In genomic region chr3:101343199-101343924, GRCm38 (mm10) we compare ENCODE assay signal across 11 mouse cellular contexts. TPM values are rescaled to one million over a fixed set of nuclear protein-coding genes. Genes with fewer than 3 reads are reported as not detected.
DNase-seq lines count a peak whose midpoint lies in the region; ATAC-seq and TF ChIP-seq lines count a peak whose summit lies in the region.
"Had no signal": no experiment of that assay in that cellular context is flagged by ENCODE, and none has a peak within 500 bp of the region (broad histone marks: within the 10 kb centered on the region; RNA-seq: fewer than 3 reads in every experiment).

No protein-coding gene starts in this region.

- H3K9ac ChIP-seq in midbrain, embryonic 12.5 days (replicated peaks), result no peak overlapping the region
- H3K9ac ChIP-seq in hindbrain, embryonic 16.5 days (ENCODE audit: low read depth, low read length), result no peak overlapping the region
- no peak overlapping the region for H3K9ac ChIP-seq in midbrain, postnatal 0 days (replicated peaks; ENCODE audit: low read length, poor library complexity, severe bottlenecking)
- H3K9ac ChIP-seq: limb, embryonic 15.5 days had no signal

- H3K36me3 ChIP-seq in midbrain, embryonic 12.5 days, result no peaks in the 10 kb centered on the region
- H3K36me3 ChIP-seq in midbrain, embryonic 10.5 days, result no peaks in the 10 kb centered on the region
- no peaks in the 10 kb centered on the region for H3K36me3 ChIP-seq in hindbrain, embryonic 16.5 days (ENCODE audit: control insufficient read depth, insufficient read depth, low read length)
- no peaks in the 10 kb centered on the region for H3K36me3 ChIP-seq in midbrain, postnatal 0 days (ENCODE audit: insufficient read depth, low read length)
- H3K36me3 ChIP-seq: limb, embryonic 15.5 days had no signal

- H3K4me2 ChIP-seq in midbrain, embryonic 12.5 days (replicated peaks), result no peak overlapping the region
- H3K4me2 ChIP-seq in hindbrain, embryonic 16.5 days (ENCODE audit: low read length), result no peak overlapping the region
- no peak overlapping the region for H3K4me2 ChIP-seq in midbrain, postnatal 0 days (ENCODE audit: low read depth, low read length, poor library complexity, severe bottlenecking)
- H3K4me2 ChIP-seq: limb, embryonic 15.5 days had no signal

- peak; percentile 38 for DNase-seq in adrenal gland, postnatal 14 days
- no peak for DNase-seq in adrenal gland, postnatal 25 days
- no peak for DNase-seq in midbrain, embryonic 10.5 days (ENCODE audit: low spot score)
- peak; percentile 81 for DNase-seq in midbrain, postnatal 0 days (ENCODE audit: low spot score)
- DNase-seq in ovary, adult 18-20 months (ENCODE audit: low spot score), result no peak
- DNase-seq in thymus, postnatal 4 days, result no peak
- DNase-seq: lung, postnatal 10 days had no signal

- no peak overlapping the region for H3K4me3 ChIP-seq in midbrain, embryonic 12.5 days
- H3K4me3 ChIP-seq in midbrain, embryonic 10.5 days, result no peak overlapping the region
- no peak overlapping the region for H3K4me3 ChIP-seq in hindbrain, embryonic 16.5 days (ENCODE audit: low read length)
- H3K4me3 ChIP-seq in midbrain, postnatal 0 days (ENCODE audit: low read depth, low read length), result no peak overlapping the region
- H3K4me3 ChIP-seq: limb, embryonic 15.5 days had no signal

- H3K27ac ChIP-seq in midbrain, embryonic 12.5 days (replicated peaks), result 0 out of 2 replicates have a peak overlapping the region, but pooled peaks have one; percentile 35
- no peak overlapping the region for H3K27ac ChIP-seq in midbrain, embryonic 10.5 days (replicated peaks)
- peak overlapping the region; percentile 70 for H3K27ac ChIP-seq in hindbrain, embryonic 16.5 days (ENCODE audit: low read depth, low read length)
- peak overlapping the region; percentile 34 for H3K27ac ChIP-seq in midbrain, postnatal 0 days (ENCODE audit: low read depth, low read length)
- H3K27ac ChIP-seq: limb, embryonic 15.5 days had no signal

- peaks cover 9% of the 10 kb centered on the region; the same call in 1 of the 2 replicates for H3K4me1 ChIP-seq in midbrain, embryonic 12.5 days
- peaks cover 4% of the 10 kb centered on the region; the same call in 1 of the 2 replicates for H3K4me1 ChIP-seq in midbrain, embryonic 10.5 days
- peaks cover 14% of the 10 kb centered on the region for H3K4me1 ChIP-seq in hindbrain, embryonic 16.5 days (ENCODE audit: control insufficient read depth, insufficient read depth, low read depth, low read length)
- peaks cover 4% of the 10 kb centered on the region; the same call in 1 of the 2 replicates for H3K4me1 ChIP-seq in midbrain, postnatal 0 days (ENCODE audit: insufficient read depth, low read length)

- 0 out of 2 replicates have a peak, but pooled peaks cover 4% of the 10 kb centered on the region for H3K27me3 ChIP-seq in midbrain, embryonic 12.5 days
- H3K27me3 ChIP-seq in midbrain, embryonic 10.5 days (ENCODE audit: low read depth, poor library complexity, severe bottlenecking), result no peaks in the 10 kb centered on the region
- no peaks in the 10 kb centered on the region for H3K27me3 ChIP-seq in hindbrain, embryonic 16.5 days (replicated peaks; ENCODE audit: control insufficient read depth, insufficient read depth, low read length)
- no peaks in the 10 kb centered on the region for H3K27me3 ChIP-seq in midbrain, postnatal 0 days (ENCODE audit: insufficient read depth, low read length)
- H3K27me3 ChIP-seq: limb, embryonic 15.5 days had no signal

- 88% methylated on average over 9 of the region's 9 CpGs for WGBS in midbrain, embryonic 12.5 days
- 95% methylated on average over 9 of the region's 9 CpGs for WGBS in midbrain, embryonic 10.5 days
- WGBS in hindbrain, embryonic 16.5 days, result 63% methylated on average over 9 of the region's 9 CpGs
- WGBS in midbrain, postnatal 0 days, result 73% methylated on average over 9 of the region's 9 CpGs

- TF ChIP-seq CTCF in midbrain, postnatal 0 days (IDR thresholded peaks at IDR 0.05), result no peak

- no peak for ATAC-seq in midbrain, embryonic 12.5 days (ENCODE audit: low FRiP score, low read depth)
- ATAC-seq in hindbrain, embryonic 16.5 days, result peak; percentile 77
- ATAC-seq in midbrain, postnatal 0 days (ENCODE audit: low FRiP score), result peak; percentile 69

- H3K9me3 ChIP-seq in midbrain, embryonic 12.5 days, result 0 out of 2 replicates have a peak, but pooled peaks cover 5% of the 10 kb centered on the region
- H3K9me3 ChIP-seq in midbrain, embryonic 10.5 days (replicated peaks), result peaks cover 3% of the 10 kb centered on the region; the same call in 1 of the 2 replicates
- no peaks in the 10 kb centered on the region for H3K9me3 ChIP-seq in hindbrain, embryonic 16.5 days (ENCODE audit: control insufficient read depth, low read length)
- H3K9me3 ChIP-seq in midbrain, postnatal 0 days (ENCODE audit: low read length), result no peaks in the 10 kb centered on the region
- H3K9me3 ChIP-seq: limb, embryonic 15.5 days had no signal

RNA-seq across cellular contexts. Expression of gene Igsf3, which starts 33.5 kb away (rescaled TPM):
- 5.1 and 6.6 TPM in 2 replicates for total RNA-seq in adrenal gland, postnatal 14 days (2021)
- 5.5 and 7.0 TPM in 2 replicates for total RNA-seq in adrenal gland, postnatal 25 days (2021)
- 46.1 and 53.1 TPM in 2 replicates for polyA plus RNA-seq in midbrain, embryonic 12.5 days (2016; fragmentation: Nextera tagmentation; extraction: Ambion mirVana)
- 22.7 and 29.7 TPM in 2 replicates for polyA plus RNA-seq in midbrain, embryonic 10.5 days (2016; fragmentation: Nextera tagmentation; extraction: Ambion mirVana)
- 79.0 and 82.0 TPM in 2 replicates for polyA plus RNA-seq in hindbrain, embryonic 16.5 days (2015; fragmentation: Nextera tagmentation; extraction: Ambion mirVana)
- total RNA-seq in midbrain, postnatal 0 days (2014; rRNA removed), result 102 and 104 TPM in 2 replicates
- polyA plus RNA-seq in midbrain, postnatal 0 days (2015; fragmentation: Nextera tagmentation; extraction: Ambion mirVana), result 84.2 and 84.9 TPM in 2 replicates

RNA-seq across cellular contexts. Expression of gene Cd2, which starts 55.6 kb away (rescaled TPM):
- 1.3 and 16.9 TPM in 2 replicates for total RNA-seq in adrenal gland, postnatal 14 days (2021)
- total RNA-seq in adrenal gland, postnatal 25 days (2021), result 0.33 TPM in 1 of 2 replicates, not detected in the other
- polyA plus RNA-seq in midbrain, embryonic 12.5 days (2016; fragmentation: Nextera tagmentation; extraction: Ambion mirVana), result not detected in 2 replicates
- polyA plus RNA-seq in midbrain, embryonic 10.5 days (2016; fragmentation: Nextera tagmentation; extraction: Ambion mirVana), result 0.10 TPM in 1 of 2 replicates, not detected in the other
- polyA plus RNA-seq in hindbrain, embryonic 16.5 days (2015; fragmentation: Nextera tagmentation; extraction: Ambion mirVana), result 0.14 TPM in 1 of 2 replicates, not detected in the other
- not detected in 2 replicates for total RNA-seq in midbrain, postnatal 0 days (2014; rRNA removed)
- polyA plus RNA-seq in midbrain, postnatal 0 days (2015; fragmentation: Nextera tagmentation; extraction: Ambion mirVana), result 0.21 and 0.22 TPM in 2 replicates
- total RNA-seq: granulocyte monocyte progenitor cell, adult 5-6 weeks had no signal
- polyA plus RNA-seq: limb, embryonic 15.5 days had no signal

Comparison
In these comparisons a context has a peak if more than half of its experiments do, and no peak if none do; other contexts are left out.
1. DNase-seq: peak in adrenal gland, postnatal 14 days (single experiment) and midbrain, postnatal 0 days (single experiment); none in adrenal gland, postnatal 25 days (single experiment), midbrain, embryonic 10.5 days (single experiment), ovary, adult 18-20 months (single experiment) and thymus, postnatal 4 days (single experiment).